Mouse (Mus musculus): ENCODE results near the gene Gpr152.

DNA sequence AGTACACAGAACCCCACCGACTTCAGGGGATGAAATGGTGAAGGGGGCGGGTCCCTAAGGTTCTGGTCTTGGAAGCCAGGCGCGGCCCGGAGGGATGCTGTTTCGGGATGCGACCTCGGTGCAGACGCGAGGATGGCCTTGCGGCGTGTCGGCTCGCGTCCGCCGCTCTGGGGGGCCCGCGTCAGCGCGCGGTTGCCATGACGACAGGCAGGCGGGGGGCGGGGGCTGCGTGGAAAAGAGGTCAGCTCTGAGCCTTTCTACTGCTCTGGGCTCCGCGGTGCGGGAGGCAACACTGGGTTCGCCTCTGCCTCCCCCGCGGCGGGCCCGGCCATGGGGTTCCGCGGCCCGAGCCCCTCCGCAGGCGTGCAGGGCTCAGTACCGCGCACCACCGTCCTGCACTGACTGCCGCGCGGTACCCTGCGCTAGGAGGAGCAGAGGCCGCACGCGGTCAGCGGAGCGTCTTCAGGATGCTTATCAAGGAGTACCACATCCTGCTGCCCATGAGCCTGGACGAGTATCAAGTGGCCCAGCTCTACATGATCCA is 38.8 kb upstream of the Gpr152 start:
- TF ChIP-seq CTCF (IDR thresholded peaks at IDR 0.05; ENCODE audit: insufficient read depth, low read length), result no peak
- no peak for TF ChIP-seq POLR2A (IDR thresholded peaks at IDR 0.05; ENCODE audit: borderline replicate concordance, extremely low read depth, low read depth, low read length)
